Mouse (Mus musculus) limb, embryonic 11.5 days (tissue): ENCODE data around the gene Dnajb12. TPM values are rescaled to one million over a fixed set of nuclear protein-coding genes. Genes with fewer than 3 reads are reported as not detected.

Experiments
- ATAC-seq: fragments of 200-750 bp; cut with Nextera tagmentation; 2 replicates; pipeline ENCODE4 v1.8.0; 2017; ENCODE audit warnings: low read depth; ENCODE audit not compliant: insufficient number of reproducible peaks, low FRiP score, low TSS enrichment
- DNase-seq: peaks from one replicate; pipeline ENCODE4 v3.0.0-alpha.2; 2015; ENCODE audit warnings: low spot score
- H3K27ac ChIP-seq: fragments of 300-500 bp; sonication (generic); replicated peaks from 2 replicates; pipeline ENCODE4 v1.5.1; 2014; ENCODE audit warnings: low read depth, mild to moderate bottlenecking, low read length
- H3K27me3 ChIP-seq: fragments of 300-500 bp; sonication (generic); 2 replicates; pipeline ENCODE4 v1.6.1; 2014; ENCODE audit warnings: mild to moderate bottlenecking, low read length, mixed read lengths; ENCODE audit not compliant: control insufficient read depth, insufficient read depth
- H3K36me3 ChIP-seq: fragments of 300-500 bp; sonication (generic); 2 replicates; pipeline ENCODE4 v1.6.1; 2014; ENCODE audit warnings: mild to moderate bottlenecking, low read length, moderate library complexity, mixed read lengths; ENCODE audit not compliant: control insufficient read depth, insufficient read depth
- H3K4me1 ChIP-seq: fragments of 300-500 bp; sonication (generic); 2 replicates; pipeline ENCODE4 v1.6.1; 2014; ENCODE audit warnings: low read length, mixed read lengths; ENCODE audit not compliant: control insufficient read depth, insufficient read depth
- H3K4me2 ChIP-seq: fragments of 300-500 bp; sonication (generic); 2 replicates; pipeline ENCODE4 v1.6.1; 2014; ENCODE audit warnings: low read depth, mild to moderate bottlenecking, moderate library complexity; ENCODE audit not compliant: severe bottlenecking
- H3K4me3 ChIP-seq: fragments of 300-500 bp; sonication (generic); 2 replicates; pipeline ENCODE4 v1.5.1; 2014; ENCODE audit warnings: low read depth, low read length
- H3K9ac ChIP-seq: fragments of 300-500 bp; sonication (generic); 2 replicates; pipeline ENCODE4 v1.6.1; 2014; ENCODE audit warnings: mild to moderate bottlenecking, low read length
- H3K9me3 ChIP-seq: fragments of 300-500 bp; sonication (generic); 2 replicates; pipeline ENCODE4 v1.6.1; 2016; ENCODE audit warnings: low read length; ENCODE audit not compliant: control insufficient read depth
- WGBS: fragments of 180-500 bp; shearing (Covaris S2); extraction: QIAGEN DNeasy Blood & Tissue Kit; methylation state at CpG from one replicate; pipeline ENCODE4 v1.1.7; 2014; 5-methylcytosine and 5-hydroxymethylcytosine counted together
- polyA plus RNA-seq: library from polyadenylated mRNA; unstranded; fragments of >200 nt; fragmentation: Nextera tagmentation; extraction: Ambion mirVana; gene quantifications from 2 replicates; pipeline ENCODE4 v1.2.1, GENCODE M21; 2014

The Dnajb12 gene
- polyA plus RNA-seq = 22.5 and 23.8 TPM in 2 replicates

DNA sequence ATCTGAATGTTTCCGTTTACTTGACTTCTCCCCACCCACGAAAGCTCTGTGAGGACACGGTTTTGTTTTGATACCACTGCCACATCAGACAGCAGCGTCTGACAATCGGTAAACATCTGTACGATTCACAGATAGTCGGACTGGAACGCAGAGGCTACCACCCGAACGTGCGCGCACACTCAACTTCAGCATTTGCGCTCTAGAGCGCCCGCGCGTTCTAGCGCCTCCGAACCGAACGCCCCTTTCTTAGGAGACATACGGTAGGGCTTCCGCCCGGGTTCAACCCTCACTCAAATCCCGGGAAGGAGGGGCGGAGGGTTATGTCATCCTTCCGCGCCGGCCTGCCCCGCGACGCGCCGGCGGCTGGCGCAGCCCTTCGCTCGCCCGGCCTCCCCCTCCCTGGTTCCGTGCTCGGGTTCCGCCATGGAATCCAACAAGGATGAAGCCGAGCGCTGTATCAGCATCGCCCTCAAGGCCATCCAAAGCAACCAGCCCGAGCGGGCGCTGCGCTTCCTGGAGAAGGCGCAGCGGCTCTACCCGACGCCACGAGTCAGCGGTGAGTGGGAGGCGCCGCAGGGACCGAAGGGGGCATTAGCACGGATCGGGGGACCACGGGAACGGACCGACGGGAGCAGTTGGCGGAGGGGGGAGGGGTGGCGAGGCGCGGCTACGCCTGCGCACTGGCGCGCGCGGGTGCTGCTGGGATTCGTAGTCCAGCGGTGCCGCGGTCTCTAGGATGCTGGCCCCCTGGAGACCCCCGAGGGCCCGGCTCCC, at the start of gene Dnajb12:
TSS of gene Dnajb12 (plus strand) at position 302 of the 774 bp plus-strand sequence.
- Histone ChIP-seq H3K27ac (peak within 1 kb of the TSS; percentile 99), H3K4me2 (peak within 1 kb of the TSS; percentile 69), H3K9me3 (no peaks in the 10 kb centered on the region), H3K9ac (peak within 1 kb of the TSS; percentile 98), H3K4me3 (peak within 1 kb of the TSS; percentile 94), H3K36me3 (0 out of 2 replicates have a peak, but pooled peaks cover 2% of the 10 kb centered on the region), H3K27me3 (no peaks in the 10 kb centered on the region), H3K4me1 (0 out of 2 replicates have a peak, but pooled peaks cover 4% of the 10 kb centered on the region)
- peak; percentile 90 for ATAC-seq
- under 1% methylated on average over 74 of the region's 80 CpGs for WGBS
- DNase-seq = peak; percentile 94

DNA sequence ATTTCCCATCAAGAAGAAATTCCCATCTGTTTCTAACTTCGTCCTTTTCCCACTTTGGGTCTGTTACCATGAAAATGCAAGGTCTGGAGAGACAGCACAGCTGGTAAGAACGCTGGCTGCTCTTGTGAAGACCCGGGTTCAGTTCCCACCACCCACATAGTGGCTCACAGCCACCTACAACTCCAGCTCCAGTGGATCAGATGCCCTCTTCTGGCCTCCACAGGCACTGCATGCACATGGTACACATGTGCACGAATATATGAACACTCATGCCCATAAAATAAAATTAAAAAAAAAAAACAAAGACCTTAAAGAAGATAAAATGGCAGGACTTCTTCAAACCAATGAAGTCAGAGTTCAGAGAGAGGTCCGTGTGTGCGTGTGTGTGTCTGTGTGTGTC, 49.5 kb upstream of the Dnajb12 start:
- DNase-seq = no peak
- Histone ChIP-seq H3K4me1 (no peaks in the 10 kb centered on the region), H3K4me2 (no peak overlapping the region), H3K27ac (no peak overlapping the region), H3K9me3 (no peaks in the 10 kb centered on the region), H3K9ac (no peak overlapping the region), H3K4me3 (no peak overlapping the region), H3K36me3 (peaks cover 10% of the 10 kb centered on the region; the same call in 1 of the 2 replicates), H3K27me3 (no peaks in the 10 kb centered on the region)
- no peak for ATAC-seq
- 91% methylated on average over 6 of the region's 6 CpGs for WGBS

DNA sequence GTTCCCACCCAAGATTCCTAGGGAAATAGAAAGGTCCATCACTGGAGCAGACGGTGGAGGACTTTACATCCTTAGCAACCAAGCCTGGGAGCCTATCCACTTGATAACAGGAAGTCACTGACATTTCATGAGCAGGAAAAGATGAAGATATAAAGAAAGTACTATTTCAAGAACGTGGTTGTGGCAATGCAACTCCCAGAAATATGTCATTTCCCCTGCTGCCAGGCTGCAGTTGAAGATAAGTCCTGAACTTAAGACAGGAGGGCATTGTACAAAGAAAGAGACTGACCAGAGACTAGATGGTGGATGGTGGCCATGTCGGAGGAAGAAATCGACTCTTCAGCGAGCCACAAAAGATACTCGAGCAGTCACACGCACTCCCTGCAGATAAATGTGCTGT, 47.4 kb upstream of the Dnajb12 start:
- Histone ChIP-seq H3K9ac (no peak overlapping the region), H3K36me3 (peaks cover 10% of the 10 kb centered on the region; the same call in 1 of the 2 replicates), H3K4me2 (no peak overlapping the region), H3K27me3 (no peaks in the 10 kb centered on the region), H3K9me3 (no peaks in the 10 kb centered on the region), H3K4me3 (no peak overlapping the region), H3K4me1 (no peaks in the 10 kb centered on the region), H3K27ac (no peak overlapping the region)
- WGBS = 89% methylated on average over 7 of the region's 7 CpGs
- ATAC-seq = no peak
- DNase-seq = no peak

DNA sequence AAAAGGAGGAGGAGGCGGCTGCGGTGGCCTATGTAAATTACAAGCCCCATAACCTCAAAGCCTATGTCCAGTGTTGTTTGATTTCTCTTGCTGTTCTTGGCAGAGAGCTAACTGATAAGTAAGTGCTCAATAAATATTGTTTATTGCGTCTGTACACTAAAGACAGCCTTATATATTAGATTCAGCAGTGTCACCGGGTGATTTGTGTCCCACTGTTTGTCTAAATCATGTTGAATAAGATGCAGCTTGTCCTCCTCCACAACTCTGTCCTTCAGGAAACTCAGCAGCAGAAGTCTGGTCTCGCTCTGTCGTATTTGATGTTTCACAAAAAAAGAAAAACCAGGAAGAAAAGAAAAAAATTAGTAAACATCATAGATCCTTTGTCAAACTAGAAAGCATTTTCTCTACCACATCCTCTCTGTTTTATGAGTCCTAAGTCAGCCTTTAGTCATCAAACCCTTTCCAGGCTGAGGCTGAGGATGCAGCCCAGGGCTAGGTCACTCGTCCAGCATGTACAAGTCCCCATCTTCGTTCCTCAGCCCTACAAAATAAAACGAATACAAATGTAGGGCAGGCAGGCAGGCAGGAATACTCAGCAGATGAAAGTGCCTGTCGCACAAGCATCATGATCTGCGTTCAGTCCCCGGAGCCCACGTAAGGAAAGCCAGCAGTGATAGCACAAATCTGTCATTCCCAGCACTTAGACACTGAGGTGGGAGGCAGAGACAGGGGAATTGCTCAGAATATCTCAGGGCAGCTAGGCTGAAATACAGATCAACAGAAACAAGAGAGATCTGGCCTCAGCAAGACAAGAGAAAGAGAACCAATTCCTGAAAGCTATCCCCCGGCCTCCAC, 43.8 kb upstream of the Dnajb12 start:
- no peak overlapping the region for H3K4me3 ChIP-seq
- DNase-seq (no peak), ATAC-seq (no peak)
- H3K27me3 ChIP-seq = no peaks in the 10 kb centered on the region
- no peak overlapping the region for H3K27ac ChIP-seq
- WGBS = 87% methylated on average over 14 of the region's 14 CpGs
- no peak overlapping the region for H3K9ac ChIP-seq
- no peaks in the 10 kb centered on the region; the same call in 1 of the 2 replicates for H3K36me3 ChIP-seq
- H3K4me1 ChIP-seq = no peaks in the 10 kb centered on the region
- H3K9me3 ChIP-seq = no peaks in the 10 kb centered on the region
- no peak overlapping the region for H3K4me2 ChIP-seq

DNA sequence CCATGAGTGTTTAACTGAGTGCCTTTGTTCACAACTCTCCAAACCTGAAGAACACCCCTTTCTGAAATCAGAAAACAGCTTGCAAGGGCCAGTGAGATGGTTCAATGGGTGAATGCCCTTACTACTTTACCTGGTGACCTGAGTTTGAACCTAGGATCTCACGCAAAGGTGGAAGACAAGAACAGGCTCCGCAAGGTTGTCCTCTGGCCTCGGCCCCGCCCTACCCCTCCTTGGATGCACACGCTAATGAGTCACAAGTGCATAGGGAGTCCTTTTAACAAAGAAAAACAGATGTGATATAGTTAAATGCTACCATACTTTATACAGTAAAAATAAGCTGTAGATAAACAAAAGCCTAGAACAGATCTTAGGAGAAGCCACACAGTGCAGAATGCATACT, 41.9 kb upstream of the Dnajb12 start:
- WGBS = 89% methylated on average over 5 of the region's 5 CpGs
- Histone ChIP-seq H3K27ac (no peak overlapping the region), H3K36me3 (no peaks in the 10 kb centered on the region; the same call in 1 of the 2 replicates), H3K9me3 (no peaks in the 10 kb centered on the region), H3K9ac (no peak overlapping the region), H3K4me2 (no peak overlapping the region), H3K4me3 (no peak overlapping the region), H3K4me1 (no peaks in the 10 kb centered on the region), H3K27me3 (no peaks in the 10 kb centered on the region)
- DNase-seq (no peak), ATAC-seq (no peak)

DNA sequence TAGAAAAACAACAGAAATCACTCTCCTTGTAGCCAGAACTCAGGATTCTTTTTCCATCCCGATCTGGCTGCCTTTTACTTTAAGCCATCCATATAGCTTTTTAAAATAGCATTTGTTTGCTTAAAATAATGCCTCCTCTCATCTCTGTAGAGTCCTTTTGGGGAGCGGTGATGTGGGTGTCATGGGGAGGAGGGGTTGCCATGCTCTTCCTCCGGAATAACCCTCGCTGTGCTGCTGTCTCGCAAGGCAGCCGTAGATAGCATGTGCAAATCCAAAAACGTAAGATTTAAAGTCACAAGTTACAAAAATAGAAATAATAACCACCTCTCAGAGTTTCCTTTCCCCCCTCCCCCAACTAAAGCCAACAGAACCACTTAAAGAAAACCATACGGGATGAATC, 37.9 kb upstream of the Dnajb12 start:
- Histone ChIP-seq H3K36me3 (no peaks in the 10 kb centered on the region; the same call in 1 of the 2 replicates), H3K4me2 (no peak overlapping the region), H3K4me1 (peaks cover 8% of the 10 kb centered on the region; the same call in 1 of the 2 replicates), H3K4me3 (no peak overlapping the region), H3K27me3 (no peaks in the 10 kb centered on the region), H3K9me3 (no peaks in the 10 kb centered on the region), H3K27ac (no peak overlapping the region), H3K9ac (no peak overlapping the region)
- 93% methylated on average over 8 of the region's 8 CpGs for WGBS
- DNase-seq (no peak), ATAC-seq (no peak)

DNA sequence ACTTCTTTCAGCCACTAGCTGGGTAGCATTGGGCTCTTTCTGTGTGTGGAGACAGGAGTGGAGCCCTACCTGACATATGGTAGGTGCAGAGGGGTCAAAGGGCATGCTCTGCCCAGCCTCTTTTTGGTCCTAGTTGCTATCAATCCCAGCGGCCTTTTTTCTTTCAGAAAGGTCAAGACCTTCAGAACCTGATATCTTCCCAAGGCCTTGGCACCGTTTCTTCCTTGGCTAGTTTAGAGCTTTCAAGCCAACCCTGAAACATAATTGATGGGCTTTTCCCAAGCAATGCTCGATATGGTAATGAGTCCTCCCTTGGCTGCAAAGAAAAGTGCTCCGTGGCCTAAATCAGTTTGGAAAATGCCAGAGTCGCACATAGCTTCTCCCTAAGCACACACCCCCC, 36.2 kb upstream of the Dnajb12 start:
- Histone ChIP-seq H3K27me3 (no peaks in the 10 kb centered on the region), H3K4me2 (no peak overlapping the region), H3K4me1 (peaks cover 8% of the 10 kb centered on the region; the same call in 1 of the 2 replicates), H3K9ac (no peak overlapping the region), H3K27ac (no peak overlapping the region), H3K9me3 (no peaks in the 10 kb centered on the region), H3K4me3 (no peak overlapping the region), H3K36me3 (no peaks in the 10 kb centered on the region)
- no peak for DNase-seq
- ATAC-seq = no peak
- WGBS = 38% methylated on average over 5 of the region's 5 CpGs

DNA sequence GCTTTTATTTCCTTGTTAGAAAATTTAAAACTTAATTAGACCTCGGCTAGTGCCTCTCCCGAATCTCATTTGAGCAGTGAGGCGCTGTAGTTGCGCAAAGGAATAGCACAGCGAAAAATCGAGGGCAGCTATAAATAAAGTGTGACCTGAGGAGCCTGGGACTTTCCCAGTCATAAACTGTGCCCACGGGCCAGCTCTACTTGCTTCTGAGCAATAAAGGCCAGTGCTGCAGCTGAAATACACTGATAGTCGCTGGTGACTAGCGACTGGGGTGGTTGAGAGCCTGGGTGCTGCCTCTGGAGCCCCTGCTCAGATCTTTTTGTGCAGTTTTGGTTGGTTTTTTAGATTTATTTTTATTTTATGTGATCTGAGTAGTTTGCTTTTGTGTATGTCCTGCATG, 34.7 kb upstream of the Dnajb12 start:
- Histone ChIP-seq H3K4me2 (no peak overlapping the region), H3K36me3 (no peaks in the 10 kb centered on the region), H3K27me3 (no peaks in the 10 kb centered on the region), H3K4me1 (peaks cover 8% of the 10 kb centered on the region; the same call in 1 of the 2 replicates), H3K4me3 (no peak overlapping the region), H3K9me3 (no peaks in the 10 kb centered on the region), H3K9ac (no peak overlapping the region), H3K27ac (no peak overlapping the region)
- ATAC-seq = no peak
- DNase-seq = no peak
- 49% methylated on average over 9 of the region's 9 CpGs for WGBS
